Mouse (Mus musculus) megakaryocyte-erythroid progenitor cell, adult 5-6 weeks (primary cell): ENCODE data around the gene BC004004. TPM values are rescaled to one million over a fixed set of nuclear protein-coding genes. Genes with fewer than 3 reads are reported as not detected.

Experiments used
- ATAC-seq: replicated peaks from 2 replicates; pipeline ENCODE4 v1.8.0; 2016; ENCODE audit warnings: mild to moderate bottlenecking, inconsistent platforms; ENCODE audit not compliant: severe bottlenecking, poor library complexity, low FRiP score, low TSS enrichment
- total RNA-seq, 2 experiments: library from RNA; stranded (forward) in 1 of 2; stranded (reverse) in 1 of 2; fragments of 200-1000, 215-1000 nt in 1 of 2; fragments of >200 nt in 1 of 2; fragmentation: Nextera tagmentation in 1 of 2; gene quantifications; 2 replicates each; pipeline ENCODE4 v1.2.3; 2014 to 2017

BC004004 gene
- total RNA-seq, 2 experiments from 2014 or later = 66.0 to 82.3 TPM

DNA sequence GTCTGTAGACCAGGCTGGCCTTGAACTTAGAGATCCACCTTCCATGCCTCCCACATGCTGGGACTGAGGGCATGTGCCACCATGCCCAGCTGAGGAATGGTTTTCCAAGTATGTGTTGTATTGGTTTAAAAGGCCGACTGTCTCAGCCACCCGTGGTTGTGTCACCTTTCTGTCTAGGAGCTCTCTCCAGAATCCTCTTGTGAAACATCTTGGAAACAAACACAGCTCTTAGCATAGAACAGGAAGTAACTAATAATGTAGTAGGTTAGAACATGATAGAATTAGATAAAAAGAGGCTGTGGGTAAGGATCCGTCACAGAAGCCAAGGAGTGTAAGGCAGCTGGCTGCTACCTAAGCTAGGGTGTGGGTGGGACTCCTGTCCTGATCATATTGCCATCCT lies 24.4 kb downstream of the BC004004 start:
- ATAC-seq = no peak

DNA sequence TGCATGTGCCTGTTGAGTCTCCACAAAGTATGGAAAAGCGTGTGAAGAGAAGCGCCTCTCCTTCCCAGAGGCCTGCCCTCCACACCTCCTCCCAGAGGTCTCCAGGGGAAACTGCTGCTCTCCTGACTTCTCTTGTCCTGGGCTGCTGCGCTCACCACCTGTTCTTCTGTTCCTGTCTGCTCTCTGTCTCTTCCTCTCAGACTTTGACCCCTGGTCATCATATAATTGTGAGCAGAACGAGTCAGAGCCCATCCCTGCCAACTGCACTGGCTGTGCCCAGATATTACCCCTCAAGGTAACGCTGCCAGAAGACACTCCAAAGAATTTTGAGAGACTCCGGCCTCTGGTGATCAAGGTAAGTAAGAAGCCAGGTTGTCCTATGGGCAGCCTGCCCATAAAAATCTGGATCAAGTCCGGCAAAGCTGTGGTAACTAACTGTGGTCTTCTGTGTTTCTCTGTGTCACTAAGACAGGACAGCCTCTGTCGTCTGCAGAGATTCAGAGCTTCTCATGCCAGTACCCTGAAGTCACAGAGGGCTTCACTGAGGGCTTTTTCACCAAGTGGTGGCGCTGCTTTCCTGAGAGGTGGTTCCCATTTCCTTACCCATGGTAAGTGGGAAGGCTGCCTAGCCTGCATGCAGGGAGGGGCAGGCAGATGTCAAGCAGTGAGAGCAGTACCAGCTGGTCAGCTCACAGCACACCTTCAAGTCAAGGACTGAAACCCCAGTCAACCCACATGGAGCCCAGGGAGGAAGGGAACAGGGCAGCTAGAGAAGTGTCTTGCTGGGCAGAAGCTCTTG lies 25.4 kb downstream of the BC004004 start:
- 0 out of 2 replicates have a peak, but pooled peaks have one; percentile 16 for ATAC-seq

DNA sequence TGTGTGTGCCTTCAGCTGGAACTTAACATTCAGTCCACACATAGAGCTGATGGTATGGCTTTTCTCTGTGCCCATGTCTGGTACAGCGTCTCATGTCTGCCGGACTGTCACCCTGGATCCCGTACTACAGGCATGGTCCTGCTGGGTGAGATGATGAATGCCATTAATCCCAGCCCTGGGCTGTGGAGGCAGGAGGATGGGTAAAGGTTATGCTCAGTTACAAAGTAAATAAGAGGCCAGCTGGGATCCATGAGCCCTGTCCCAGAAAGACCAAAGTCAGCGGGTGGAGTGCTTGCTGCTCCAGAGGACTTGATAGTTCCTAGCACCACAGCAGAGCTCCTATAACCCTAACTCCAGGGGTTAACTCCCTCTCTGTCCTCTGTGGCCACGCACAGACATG lies 27.2 kb downstream of the BC004004 start:
- ATAC-seq = no peak

DNA sequence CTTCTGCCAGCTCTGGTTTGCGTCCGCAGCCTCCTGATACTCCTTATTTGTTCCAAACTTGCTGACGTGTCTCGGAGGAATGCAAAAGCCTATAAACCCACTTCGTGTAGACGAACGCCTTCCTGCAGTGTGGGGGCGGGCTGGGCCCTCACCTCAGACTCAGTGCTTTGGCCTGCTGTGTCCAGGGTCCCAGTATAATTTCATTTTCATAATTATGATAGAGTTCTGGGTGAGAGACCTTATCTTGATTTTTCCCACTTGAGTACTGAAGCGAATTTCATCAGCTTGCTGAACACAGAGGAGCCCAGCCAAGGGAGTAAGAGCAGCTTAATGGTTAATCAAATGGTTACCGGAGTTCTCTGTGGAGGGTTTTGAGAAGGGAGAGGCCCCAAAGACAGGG lies 28.7 kb downstream of the BC004004 start:
- ATAC-seq = no peak

DNA sequence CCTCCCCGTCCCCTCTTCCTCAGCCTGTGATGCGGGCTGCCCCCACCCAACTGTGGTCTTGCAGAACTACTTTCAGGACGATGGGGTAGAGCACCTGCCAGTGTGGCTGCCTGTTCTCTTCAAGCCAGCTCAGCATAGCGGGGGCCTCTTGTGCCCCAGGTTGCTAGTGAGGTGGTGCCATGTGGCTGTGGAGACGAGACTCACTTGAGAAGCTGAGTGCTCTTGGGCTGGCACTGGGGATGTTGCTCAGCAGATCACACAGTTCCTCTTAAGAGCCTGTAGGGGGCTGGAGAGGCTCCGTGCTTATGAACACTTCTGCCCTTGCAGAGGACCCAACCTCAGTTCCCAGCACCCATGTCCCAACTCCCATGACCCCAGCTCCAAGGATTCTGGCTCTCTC lies 29.2 kb downstream of the BC004004 start:
- no peak for ATAC-seq

DNA sequence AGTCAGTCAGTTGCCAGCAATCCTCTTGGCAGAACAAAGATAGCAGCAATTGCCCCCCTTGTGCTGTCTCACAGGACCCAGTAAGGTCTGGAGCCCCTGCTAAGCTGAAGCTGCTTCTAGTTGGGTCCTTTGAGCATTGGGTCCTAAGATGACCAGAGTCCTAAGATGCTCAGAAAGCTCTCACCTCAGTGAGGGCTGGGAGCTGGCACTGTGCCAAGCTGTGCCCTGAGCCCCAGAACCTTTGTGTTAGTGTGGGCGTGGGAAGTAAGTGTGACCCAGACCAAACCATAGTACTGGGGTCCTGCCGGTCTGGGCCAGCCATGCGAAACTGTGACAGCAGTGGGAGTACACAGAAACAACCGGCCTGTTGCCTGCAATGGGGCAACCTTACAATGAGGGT lies 30.7 kb downstream of the BC004004 start:
- no peak for ATAC-seq

DNA sequence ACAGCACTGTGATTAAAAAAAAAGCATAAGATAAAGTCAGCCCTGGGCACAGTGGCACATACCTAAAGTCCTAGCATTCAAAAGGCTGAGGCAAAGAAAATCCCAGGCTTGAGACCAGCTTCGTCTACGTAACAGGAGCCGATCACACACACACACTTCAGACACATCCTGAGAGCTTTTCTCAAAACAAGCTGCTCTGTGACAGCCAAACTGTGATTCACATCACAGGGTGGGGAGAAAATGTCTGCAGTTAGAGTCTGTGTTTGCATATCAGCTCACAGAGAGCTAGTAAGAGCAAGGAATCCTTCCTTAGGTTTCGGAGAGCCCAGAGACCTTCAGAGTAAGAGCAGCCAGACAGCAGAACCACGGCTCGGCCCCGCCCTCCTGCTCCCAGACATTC lies 32.3 kb downstream of the BC004004 start:
- ATAC-seq = no peak

DNA sequence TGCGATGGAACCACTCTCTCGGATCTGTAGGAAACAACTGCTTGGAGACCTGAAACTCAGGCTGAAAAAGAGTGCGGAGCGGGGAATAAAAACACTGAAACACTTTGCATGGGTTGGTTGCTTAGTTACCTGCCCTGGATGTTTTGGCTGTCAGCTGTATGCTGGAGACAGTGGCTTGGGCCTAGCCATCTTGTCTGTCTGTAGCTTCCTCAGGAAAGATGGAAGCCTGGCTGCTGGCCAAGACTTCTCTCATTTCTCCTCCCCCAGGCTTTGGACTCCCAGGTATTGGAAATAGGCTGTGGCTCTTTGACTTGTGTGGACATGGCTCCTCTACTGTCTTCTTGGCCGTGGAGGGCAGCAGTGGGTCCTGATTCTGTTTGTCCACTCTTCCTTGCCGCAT lies 32.8 kb downstream of the BC004004 start:
- no peak for ATAC-seq

DNA sequence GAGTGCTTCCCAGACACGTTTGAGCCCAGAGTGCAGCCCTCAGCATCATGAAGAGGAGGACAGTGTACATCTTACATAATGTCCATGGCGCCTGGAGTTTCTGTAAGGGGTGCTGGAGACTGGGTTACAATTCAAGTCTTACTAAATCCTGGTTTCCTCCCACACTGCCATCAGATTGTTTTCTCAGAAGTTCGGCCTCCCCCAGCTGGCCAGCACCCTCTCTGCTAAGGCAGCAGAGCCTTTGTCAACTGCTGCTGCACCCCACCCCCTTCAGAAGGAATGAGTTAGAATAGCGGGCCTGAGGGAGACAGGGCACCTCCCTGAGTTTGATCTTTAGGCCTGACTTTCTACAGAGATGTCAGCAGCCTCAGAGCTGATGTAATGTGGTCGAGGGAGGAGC lies 33.6 kb downstream of the BC004004 start:
- ATAC-seq = no peak

DNA sequence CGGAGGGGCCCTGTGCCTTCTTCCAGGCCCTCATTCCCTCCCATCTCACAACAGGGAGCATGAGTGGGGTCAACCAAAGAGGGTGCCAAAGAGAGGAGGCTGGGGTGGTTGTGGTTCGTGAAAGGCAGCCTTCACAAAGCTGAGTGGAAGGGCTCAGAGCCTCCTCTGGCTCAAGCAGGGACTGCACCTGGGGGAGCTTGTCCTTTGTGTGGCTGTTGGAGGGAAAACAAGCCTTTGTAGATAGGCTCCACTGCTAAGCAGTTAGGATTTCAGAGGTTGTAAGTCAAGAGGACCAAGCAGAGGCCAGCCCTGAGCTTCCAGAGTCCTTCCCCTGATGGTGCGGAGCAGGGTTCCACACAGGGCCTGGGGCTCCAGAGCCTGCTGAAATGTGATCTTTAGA lies 34.5 kb downstream of the BC004004 start:
- peak; percentile 53; the same call in 1 of the 2 replicates for ATAC-seq

DNA sequence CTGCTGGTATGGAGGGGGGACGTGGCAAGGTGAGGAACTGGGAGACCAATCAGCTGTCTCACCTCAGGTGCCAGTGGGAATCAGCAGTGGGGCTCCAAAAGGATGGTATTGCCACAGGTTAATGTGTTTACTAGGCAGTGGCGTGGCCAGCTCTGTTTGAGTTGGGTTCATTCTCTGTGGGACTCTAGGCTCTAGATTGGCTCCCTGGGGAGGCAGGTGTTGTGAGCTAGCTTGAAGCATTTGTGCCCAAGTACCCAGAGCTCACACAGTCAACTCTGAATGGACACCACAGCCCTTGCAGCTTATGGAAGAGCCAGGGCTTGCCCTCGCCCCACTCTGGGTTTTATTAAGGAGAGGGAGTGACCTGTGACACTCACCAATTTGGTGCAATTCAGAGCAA lies 35.3 kb downstream of the BC004004 start:
- no peak for ATAC-seq

DNA sequence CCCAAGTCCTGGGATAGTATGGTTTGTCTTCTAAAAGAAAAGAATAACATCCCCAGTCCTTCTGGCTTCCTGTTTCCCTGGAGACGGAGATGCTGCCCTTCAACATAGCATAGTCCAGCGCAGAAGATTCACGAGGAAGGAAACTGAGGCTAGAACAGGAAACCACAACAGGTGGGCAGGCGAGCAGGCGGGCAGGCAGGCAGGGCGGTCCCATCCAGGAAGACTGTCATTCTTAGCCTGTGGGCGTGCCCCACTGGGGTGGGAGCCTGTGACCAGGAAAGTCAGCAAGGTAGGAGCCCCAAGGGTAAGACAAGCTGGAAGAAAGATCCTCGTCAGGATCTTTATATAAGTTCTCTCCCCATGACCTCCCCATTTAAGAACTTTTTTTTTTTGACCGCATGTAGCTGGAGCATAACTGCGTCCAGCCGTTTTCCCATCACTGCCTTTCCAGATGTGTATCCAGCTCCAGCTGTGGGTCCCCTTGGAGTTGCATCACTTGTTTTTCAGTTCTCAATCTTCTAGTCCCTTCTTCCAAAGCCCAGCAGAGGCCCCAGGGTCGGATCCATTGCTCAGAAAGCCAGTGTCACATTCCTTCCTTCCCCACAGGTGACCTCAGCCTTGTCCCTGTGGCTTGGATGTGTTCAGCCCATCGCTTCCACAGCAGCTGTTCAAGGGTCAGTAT lies 35.9 kb downstream of the BC004004 start:
- peak; percentile 34; the same call in 1 of the 2 replicates for ATAC-seq

DNA sequence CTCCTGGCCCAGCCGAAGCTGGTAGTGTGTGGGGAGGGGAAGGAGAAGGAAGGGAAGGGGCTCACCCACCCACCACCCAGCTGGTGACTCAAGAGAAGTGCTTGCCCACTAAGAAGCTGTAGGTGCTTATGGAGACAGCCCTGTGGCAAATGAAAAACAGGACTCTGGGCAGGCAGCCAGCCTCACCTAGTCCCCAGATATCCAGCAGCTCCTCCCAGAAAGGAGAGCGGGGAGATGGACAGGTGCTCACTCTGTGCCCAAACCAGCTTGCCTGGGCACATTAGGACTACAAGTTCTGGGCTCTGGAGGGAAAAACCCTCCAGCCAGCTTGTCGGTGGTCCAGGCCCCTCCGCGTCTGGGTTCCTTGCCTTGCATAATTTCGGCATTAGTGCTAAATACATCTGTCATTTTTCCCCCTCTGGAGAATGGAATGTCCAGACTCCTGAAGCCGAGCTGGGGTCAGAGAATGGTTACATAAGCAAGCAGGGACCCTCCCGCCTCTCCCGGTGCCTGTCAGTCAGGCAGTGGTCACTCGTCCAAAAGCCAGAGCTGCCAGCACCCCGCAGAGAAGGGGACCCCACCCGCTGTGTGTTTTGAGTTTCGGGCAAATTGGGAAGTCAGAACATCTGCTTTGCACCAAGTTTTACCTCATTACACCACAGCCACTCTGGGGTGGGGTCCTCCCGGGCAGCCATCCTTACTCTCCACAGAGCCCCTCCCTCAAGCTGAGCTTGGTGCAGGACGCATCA lies 36.6 kb downstream of the BC004004 start:
- no peak for ATAC-seq

DNA sequence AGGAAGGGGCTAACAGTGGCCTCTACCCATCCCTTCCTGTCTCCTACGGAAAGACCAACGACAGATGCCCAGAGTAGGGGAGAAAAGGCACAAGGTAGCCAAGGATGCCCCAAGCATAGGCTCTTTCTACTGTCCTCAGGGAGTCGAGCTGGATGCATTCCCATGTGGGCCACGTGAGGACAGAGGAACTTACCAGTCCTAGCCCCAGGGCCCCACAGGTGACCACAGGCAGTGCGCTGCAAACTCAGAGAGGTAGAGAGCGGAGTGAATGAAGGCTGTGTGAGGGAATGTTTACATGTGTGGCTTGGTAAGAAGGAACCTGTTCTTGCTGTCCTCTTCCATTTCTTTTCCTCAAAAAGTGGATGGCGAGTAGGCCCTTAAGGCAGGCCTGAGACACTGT lies 37.3 kb downstream of the BC004004 start:
- no peak for ATAC-seq

DNA sequence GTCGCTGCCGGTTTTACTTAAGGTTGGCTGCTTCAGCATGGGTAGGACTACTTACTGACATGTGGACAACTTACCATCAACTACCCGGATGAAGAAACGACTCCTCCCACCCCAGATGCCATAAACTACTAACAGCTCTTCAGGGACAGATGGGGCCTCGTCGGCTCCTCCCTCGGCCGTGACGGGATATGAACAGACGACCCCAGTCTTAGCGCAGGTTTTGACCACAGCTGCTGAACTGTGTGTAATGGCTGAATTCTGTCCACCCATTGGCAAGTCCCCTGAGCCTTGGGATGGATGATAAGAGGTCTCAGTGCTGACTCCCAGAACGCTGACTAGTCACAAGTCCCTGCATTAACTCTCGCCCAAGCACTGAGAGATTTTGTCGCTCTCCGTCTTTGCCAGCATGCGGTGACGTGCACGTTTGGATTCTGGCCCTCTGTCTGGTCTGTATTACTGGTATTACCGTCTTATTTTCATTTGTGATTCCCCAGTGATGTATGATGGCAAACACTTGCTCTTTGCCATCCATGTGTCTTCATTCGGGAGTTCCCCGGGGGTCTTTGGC lies 41.6 kb downstream of the BC004004 start:
- no peak for ATAC-seq

DNA sequence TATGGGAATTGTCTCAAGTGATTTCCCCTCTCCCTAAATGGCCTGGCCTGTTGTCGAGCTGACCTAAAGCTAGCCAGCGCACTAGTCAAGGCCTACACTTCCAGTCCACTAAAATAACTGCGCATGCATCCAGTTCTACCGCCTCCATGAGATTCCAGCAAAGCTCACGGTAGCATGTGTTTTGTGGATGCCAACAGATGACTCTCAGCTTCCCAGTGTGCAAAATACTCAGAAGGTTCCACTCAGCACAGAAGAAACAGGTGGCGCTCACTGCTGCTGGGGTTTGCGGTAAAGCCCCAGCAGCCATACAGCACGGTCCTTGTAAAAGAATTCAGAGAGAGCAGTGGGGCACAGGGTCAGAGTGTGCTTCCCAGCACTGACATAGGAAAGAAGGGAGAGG lies 43.0 kb downstream of the BC004004 start:
- no peak for ATAC-seq

DNA sequence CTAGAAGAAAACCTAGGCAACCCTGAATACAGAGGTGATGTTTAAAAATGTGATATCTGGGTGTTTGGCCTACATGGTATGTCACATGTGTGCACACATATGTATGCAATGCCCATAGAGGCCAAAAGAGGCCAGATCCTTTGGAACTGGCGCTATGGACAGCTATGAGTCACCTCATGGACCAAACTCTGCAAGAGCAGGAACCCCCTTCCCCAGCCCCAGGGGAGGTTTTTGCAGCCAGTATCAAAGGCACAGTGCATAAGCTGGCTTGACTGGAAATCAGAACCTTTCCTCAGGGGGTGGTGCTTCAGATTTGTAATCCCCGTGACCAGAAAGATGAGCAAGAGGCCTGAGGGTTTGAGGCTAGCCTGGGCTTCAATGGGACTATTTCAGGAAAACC lies 43.5 kb downstream of the BC004004 start:
- no peak for ATAC-seq

DNA sequence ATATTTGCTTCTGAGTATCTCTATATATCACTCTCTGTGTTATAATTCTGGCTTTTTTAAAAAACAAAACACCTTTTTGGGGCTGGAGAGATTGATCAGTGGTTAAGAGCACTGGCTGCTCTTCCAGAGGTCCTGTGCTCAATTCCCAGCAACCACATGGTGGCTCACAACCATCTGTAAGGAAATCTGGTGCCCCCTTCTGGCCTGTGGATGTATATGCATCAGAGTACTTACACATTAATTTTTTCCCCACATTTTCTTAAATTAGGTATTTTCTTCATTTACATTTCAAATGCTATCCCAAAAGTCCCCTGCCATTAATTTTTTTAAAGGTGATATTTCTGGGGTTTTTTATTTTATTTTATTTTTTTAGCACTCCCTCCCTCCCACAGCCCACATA lies 44.7 kb downstream of the BC004004 start:
- ATAC-seq = no peak

DNA sequence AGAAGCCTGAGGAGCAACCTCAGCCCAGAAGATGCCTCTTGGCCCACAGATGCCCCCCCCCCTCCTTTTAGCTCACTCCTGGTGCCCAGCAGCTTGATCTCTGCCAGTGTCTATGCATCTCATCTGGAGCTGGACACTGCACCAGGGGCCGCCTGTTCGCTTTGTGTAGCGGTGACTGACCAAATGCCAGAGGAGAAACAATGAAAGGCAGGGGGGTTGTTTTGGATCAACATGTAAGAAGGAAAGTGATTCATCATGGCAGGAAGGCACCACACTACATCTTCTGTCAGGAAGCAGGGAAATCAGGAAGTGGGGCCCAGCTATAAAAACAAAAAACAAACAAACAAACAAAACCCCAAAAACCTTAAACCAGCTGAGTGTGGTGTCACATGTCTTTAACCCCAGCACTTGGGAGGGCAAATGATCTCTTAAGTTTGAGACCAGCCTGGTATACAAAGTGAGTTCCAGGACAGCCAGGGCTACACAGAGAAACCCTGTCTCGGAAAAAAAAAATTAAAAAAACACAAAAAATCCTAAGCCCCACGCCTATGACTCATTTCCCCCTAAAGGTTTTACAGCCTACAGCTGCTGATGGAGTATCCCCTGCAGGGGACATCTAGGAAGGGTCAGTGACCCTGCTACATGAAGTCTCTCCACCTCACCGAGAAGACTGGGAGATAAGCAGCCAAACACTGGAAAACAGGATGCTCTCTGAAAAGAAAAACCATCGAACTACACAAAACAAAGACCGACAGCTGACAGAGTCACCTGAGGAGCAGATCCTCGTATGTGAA lies 47.3 kb downstream of the BC004004 start:
- ATAC-seq = no peak
